Mouse (Mus musculus) lung, postnatal 36 days (tissue): ENCODE results near the gene Mknk1.

ENCODE experiments used
- DNase-seq: peaks from one replicate; pipeline ENCODE4 v3.0.0; 2022; ENCODE audit warnings: mixed read lengths

Mknk1 gene

DNA sequence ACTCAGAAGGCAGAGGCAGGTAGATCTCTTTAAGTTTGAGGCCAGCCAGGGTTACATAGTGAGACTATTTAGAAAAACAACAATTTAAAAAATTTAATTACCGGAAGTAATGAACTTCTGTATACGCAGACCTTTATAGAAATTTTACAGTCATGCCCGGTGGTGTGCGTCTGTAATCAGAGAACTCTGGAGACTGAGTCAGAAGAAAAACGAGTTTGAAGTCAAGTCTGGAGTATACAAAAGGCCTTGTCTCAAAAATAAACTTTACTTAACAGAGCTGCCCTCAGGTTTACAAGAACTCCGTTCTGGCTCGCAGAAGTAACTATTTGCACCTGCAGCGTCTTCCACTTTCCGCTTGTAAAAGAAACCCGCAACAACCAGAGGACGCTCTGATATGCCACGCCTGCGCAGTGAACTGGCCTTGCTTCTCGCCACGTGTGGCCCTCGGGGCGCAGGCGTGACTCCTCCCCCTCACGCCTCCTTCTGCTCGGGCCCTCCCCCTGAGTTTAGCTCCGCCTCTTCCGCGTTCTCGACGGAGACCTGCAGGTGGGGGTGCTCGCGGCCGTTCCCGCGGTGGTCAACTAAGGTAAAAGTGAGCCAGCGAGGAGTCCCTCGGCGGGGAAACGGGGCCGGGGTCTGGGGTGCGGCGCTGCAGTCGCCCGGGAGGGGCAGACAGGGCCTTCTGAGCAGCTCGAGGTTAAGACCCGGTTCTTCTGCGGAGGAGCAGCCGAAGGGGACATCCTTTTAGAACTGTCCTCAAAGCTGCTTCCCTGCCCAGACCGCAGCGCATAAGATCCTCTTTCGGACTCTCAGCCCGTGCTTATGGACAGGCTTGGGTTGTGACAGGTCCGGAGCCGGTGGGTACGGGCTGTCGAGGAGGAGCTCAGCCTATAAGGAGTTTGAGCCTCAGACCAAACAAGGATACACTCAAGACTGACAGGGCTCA lies at the start of gene Mknk1:
Gene Mknk1 (plus strand): TSS at position 503 of the 946 bp plus-strand sequence.
- peak; percentile 96 for DNase-seq

DNA sequence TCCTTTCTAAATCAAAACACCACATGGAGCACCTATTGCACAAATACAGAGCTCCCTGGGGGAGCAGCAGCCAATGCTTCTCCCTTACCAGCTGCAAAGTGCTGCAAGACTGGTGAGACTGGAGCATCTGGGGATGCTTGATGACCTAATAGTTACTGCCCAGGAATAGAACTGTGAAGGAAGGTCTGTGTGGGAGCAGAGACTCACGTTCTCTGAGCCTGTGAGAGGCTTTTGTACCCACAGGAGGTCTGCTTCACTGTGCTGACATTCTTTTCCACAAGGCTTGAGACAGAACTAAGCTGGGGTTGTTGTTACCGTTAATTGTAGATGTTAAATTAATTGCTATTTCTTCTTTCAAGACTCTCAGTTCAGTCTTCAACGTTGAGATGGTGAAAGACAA lies 48.1 kb upstream of the Mknk1 start:
- DNase-seq = no peak

DNA sequence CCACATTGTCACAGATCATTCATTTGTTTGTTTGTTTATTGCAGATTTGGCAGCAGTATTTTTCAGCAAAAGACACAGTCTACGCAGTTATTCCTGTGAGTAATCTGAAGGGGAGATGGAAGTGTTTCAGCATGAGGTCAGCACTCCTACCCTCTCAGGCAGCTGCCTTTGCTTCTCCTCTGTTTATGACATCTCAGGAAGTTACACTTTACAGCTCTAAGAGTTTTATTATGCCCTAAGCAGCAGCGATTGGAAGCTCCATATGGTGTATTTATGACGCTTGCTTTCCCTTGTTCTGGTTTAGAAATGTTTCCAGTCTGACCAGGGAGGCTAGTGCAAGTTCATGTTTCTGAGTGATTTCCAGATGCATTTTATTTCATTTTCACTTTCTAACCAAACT lies 43.6 kb upstream of the Mknk1 start:
- DNase-seq = no peak

DNA sequence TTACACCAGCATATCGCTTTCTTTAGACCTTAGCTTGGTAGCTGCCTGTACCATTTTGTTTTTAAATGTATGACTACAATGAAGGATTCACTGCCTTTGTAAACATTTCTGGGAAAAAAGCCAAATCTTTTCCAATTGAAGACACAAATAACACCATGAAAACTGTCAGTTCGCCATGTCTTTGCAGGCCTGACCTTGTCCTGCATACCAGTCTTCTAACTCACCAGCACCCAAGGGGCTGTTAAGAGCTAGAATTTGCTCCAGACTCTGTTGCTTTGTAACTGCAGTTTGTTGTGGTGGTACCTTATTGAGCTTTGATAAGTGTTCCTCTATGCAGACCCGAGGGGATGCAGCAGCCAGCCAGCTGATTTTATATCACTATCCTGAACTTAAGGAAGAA lies 39.0 kb upstream of the Mknk1 start:
- DNase-seq = no peak

DNA sequence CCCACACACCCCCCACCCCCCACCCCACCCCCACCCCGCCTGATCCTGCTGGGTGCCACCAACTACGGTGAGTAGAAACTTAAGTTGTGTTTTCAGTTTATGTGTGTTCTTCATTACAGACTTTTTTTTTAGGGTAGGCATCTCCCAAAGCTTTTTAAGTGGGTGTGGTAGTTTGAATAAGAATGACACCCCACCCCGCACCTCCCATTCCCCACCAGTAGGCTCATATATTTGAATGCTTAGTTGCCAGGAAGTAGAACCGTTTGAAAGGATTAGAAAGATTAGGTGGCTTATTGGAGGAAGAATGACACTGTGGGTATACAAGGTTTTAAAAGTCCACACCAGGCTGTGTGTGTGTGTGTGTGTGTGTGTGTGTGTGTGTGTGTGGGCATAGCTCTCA lies 26.7 kb upstream of the Mknk1 start:
- no peak for DNase-seq

DNA sequence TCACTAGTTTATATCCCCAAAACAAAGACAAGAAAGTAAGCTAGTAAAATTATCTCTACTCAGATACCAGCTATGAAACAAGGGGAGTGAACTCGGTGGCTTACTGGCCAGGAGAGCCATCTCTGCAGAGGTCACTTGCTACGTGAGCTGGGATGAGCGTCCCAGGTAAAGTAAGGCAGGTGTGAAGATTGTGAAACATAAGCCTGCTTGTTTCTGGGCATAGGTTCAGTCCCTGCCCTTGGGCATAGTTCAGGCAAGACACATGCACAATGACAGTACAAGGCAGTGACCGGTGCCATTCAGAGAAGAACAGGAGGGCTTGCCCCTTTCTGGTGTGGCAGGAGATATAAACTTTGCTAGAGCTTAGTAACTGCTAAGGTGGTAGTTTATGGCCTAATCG lies 23.4 kb upstream of the Mknk1 start:
- no peak for DNase-seq

DNA sequence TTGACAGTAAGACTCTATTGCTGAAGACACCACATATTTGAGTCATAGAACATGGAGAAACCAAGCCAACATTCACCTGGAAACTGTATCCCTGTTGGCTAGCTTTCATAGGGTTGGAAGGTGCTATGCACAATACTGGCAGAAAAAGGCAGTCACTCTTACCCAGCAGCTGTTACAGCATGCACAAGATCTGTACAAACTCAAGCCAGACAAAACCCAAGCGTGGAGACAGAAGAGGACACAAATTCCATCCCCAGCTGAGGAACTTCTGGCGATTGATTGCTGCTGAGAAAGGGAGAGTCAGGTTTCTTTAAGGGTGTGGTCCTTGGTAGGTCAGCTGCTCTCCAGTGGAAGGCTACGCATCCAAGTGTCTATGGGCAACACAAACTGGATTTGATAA lies 18.8 kb upstream of the Mknk1 start:
- no peak for DNase-seq

DNA sequence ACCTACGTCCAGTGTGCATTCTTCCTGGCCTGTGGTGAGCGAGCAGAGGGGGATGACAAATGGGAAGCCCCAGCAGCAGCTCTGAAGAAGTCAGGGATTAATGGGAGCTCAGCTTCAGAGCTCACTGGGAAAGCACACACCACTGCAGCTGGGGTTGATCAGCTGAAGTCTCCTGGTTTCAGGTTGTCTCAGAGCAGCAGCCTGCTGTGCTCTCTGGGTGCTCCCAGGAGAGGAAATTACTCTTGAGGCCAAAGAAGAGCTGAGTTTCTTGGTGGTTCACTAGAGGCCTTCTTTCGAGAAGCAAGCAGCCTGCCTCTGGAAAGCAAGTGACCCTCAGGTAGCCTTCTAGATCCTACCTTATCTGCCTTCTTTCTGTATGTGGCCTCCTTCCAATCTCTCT lies 18.1 kb upstream of the Mknk1 start:
- no peak for DNase-seq

DNA sequence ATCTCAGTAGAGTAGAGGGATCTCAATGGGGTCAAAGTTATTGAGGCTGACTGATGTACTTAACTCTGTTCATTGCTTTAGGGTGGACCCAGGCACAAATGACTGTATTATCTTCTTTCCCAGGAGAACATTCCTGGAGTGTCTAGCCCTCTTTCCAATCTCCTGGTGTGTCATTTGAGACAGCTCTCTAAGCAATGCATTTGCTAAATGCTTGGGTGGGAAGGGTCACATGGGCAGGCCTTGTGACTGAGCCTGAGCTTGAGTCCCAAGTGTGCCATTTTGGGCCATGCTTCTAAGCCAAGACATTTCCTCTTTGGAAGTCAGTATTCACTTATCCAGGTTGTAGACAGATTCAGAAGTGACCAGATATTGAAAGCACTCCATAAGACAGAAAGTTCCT lies 17.6 kb upstream of the Mknk1 start:
- DNase-seq = no peak

DNA sequence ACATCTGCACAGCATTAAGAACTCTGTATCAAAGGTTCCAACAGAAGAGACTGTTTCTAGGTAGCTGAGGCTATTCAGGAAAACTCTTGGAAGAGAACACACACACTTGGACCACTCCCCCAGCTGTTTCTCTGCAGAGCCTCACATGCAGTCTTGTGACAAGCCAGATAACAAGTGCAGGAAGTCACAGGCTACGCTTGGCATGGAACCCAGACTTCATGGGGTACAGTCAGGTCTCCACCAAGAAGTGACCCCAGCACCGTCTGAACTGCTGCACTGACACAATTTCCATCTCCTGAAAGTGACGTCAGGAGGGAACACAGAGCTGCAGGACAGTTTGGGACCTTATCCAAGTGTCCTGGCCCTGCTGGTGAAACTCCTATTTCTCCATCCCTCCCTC lies 17.1 kb upstream of the Mknk1 start:
- DNase-seq = peak; percentile 76

DNA sequence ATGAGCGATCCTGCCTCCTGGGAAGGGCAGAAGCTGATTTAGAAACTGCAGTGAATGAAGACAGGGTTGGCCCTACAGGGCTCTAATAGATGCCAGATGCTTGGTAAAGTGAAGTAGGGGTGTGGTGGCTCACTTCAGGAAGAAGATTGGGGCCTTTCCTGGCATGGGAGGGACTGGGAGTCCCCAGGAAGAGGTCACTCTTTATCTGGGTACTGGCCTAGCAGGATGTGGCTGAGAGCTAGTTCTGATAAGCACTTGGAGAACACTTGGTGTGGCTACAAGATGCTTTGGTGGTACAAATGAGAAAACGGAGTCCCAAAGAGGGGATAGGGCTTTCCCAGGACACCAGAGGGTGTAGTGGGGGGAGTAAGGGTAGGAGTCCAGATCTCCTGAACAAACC lies 14.8 kb upstream of the Mknk1 start:
- DNase-seq = peak; percentile 61

DNA sequence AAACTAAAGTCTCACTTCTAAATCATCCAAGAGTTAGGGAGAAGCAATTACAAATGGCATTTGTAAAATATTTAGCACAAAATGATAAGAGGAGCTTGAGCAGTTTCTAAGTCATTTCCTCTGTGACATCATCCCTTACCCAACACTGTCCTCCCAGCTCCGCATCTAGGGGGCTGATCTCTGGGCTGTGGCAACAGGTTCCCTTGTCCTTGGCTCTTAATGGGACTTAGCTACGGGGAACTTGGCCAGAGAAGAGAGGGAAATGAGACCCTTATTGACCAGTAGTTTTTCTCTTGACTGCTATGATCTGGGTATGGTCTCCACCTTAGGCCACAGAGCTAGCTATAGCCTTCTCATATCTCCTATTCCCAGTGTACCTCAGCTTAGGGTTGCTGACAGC lies 13.7 kb upstream of the Mknk1 start:
- no peak for DNase-seq

DNA sequence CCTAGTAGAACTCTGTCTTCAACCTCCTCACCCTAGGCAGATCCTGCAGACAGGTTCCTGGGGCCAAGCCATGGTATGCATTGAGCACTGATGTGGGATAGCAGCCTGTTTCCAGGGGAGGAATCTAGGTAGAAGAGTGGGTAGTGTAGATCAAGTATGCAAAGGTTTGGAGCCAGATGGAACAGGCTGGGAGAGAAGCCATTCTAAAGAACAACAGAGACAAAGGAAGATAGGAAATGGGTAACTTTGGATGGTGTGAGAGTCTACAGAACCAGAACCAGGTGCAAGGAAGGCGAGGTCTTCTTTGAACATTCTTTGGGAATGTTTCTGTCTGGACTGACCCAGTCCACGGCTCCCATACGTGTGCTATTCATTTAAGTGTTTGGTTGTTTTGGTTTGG lies 11.9 kb upstream of the Mknk1 start:
- DNase-seq = no peak

DNA sequence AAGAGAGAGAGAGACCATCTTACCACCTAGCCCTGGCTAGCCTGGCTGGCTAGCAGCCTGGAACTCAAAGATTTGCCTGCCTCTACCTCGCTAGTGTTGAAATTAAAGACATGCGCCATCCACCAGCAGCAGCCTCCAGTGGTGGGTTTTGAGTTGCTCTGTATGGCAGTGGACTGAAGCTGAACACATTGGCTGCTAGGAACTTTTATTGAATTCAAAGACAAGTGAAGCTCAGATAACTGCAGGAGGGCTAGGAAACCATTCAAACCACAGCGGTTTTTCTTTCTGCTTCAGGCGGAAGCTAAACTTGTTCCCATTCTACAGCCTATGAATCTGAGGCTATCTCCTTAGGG lies 11.5 kb upstream of the Mknk1 start:
- DNase-seq = no peak

DNA sequence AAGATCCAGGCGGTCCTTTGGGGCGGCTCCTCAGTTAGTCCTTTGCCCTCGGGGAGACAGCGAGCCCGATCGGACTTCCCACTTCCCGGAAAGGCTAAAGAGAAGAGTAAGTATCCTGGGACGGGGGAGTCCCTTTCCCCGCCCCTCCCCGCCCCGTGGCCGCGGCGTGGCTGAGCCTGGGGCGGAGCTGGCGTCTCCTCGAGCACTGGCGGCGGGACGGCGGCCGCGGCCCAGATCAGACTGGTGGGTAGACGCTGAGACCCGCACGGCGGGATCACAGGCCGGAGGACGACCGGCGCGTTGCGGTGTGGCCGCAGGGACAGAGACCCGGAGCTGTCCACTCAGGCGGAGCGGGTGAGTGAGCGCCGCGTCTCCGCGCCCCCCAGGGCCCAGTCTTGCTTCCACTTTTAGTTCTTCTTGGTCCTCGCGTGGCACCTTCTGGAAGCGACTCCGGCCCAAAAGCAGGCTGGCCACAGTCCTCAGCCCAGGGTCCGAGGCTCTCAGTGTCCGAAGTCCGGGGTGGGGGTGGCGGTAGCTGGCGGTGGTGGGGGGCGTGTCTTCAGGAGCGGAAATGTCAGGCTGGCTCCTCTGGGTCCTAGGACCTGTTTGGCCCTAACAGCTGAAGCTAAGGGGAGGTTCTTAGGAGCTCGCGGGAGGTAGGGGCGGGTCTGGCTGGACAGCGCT lies 11.0 kb upstream of the Mknk1 start, which contains the start of gene Mob3c:
Gene Mob3c (plus strand): TSS at position 205 of the 684 bp plus-strand sequence.
- DNase-seq = peak; percentile 92

DNA sequence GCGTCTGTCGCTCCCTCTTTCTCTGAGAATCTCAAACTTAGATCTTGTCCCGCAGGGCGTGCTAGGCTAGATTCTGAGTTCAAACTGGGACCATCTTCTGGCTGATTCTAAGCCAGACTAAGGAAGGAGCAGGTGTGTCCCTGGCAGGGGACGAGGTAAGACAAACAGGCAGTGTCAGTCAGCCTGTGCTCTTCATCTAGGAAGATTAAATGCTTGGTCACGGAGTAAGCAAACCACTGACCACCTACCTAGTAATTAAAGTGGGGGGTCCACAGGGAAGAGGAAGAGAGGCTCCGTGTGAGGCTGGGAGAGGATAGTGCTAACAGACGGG lies 10.5 kb upstream of the Mknk1 start:
- no peak for DNase-seq

DNA sequence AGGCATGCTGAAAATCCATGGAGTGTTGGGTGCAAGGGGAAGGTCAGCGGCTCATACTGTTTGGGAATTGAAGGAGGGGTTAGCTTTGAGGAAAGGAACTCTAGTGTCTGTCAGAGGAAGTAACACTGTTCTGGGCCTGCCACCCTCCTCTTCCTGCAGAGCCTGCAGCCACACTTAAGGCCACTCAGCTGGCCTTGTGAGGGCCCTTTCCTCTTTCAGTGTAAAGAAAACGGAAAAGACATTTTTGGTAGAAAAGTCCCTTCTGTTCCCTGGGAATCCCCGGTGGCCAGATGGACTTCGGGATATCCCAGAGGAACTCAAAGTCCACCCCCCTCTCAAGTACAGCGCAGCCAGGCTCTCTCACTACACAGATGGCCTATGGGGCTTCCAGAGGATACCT lies 8.5 kb upstream of the Mknk1 start:
- DNase-seq = no peak

DNA sequence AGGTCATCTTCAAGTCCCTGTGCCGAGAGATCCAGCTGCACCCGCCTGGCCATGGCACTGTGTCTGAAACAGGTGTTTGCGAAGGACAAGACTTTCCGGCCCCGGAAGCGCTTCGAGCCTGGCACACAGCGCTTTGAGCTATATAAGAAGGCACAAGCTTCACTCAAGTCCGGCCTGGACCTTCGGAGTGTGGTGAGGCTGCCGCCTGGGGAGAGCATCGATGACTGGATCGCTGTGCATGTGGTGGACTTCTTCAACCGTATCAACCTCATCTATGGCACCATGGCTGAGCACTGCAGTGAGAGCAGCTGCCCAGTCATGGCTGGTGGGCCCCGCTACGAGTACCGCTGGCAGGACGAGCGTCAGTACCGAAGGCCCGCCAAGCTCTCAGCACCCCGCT lies 7.8 kb upstream of the Mknk1 start:
- no peak for DNase-seq

DNA sequence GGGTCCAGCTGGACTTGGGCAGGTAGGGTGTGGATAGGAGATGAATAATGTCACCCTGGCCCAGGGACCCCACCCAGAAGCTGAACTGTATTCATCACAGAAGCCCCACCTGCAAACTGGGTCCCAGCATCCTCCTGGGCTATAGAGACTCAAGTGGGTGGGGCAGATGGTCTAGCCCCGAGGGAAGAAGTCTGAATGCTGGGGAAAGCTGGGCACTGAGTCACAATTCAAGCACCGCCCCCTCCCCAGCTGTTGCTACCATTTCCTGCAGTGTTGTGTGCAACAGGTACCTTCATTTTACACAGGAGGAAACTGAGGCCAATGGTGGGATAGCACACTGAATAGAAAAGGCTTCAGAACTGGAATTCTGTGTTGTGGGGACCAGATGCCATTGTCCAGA lies 7.0 kb upstream of the Mknk1 start:
- no peak for DNase-seq

DNA sequence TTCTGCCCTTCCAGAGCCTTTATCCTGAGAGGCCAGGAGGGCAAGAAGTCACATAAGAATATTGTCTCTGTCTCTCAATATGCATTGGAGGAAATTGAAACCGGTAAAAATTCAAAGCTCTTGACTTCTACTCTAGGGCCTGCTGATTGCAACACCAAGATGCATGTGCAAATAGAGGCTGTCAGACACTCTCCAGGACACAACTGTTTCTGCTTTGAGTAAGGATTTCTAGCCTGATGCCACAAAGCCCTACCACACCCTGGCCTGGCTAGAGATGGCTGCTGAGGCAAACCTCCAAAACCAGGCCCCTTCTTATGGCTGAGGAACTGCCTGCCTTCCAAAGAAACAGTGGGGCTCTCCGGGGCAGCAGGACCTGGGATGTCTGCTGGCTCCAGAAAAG lies 3.4 kb upstream of the Mknk1 start:
- peak; percentile 63 for DNase-seq

DNA sequence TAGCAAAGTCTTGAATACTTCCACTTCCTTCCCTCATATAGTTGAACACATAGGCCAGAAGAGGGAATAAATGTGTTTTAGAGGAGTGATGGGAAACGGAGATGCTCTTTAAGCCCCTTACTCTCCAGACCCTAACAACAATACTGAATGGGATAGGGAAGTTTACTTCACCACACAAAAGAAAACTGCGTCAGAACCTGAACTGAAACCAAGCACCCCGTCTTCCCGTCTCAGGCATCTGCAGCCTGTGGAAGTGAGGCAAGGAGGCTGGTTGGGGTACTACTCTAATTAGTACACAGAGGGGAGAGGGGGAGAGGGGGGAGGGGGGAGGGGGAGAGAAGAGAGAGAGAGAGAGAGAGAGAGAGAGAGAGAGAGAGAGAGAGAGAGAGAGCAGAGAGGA lies 802 bp upstream of the Mknk1 start:
- DNase-seq = no peak

DNA sequence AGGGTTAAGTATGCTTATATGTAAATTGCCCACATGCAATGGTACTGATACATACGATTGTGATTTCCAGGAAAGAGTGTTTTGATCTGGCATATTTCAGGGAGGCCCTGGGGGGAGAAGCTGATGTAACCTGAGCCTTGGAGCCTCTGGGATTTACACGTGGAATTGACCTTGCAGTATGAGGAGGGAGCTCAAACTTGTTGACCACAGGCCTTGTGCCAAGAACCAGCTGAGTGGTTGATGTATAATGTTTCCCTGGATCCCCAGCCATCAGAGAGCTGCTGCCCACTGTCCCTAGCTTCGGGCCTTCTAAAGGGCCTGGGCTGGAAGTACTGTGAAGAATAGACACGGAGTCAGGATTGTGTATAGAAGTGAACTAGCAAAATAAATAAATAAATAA lies 958 bp downstream of the Mknk1 start:
- peak; percentile 43 for DNase-seq

DNA sequence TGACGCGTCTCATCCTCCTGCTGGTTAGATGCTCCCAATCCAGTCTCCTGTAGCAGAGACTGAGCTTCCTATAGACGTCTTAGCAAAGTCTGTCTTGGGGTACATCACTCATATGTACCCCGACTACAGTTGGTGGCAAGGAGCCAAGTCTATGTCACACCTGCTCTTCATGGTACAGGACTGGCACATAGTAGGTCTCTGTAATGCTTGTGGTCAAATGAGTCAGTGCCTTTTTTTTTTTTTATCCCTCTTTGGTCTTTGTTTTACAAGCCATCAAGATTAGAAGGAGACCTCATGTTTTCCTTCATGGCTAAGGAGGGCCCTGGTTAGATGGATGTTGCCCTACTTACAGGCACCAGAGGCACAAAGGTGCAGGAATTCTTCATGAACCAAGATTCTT lies 1.8 kb downstream of the Mknk1 start:
- no peak for DNase-seq

DNA sequence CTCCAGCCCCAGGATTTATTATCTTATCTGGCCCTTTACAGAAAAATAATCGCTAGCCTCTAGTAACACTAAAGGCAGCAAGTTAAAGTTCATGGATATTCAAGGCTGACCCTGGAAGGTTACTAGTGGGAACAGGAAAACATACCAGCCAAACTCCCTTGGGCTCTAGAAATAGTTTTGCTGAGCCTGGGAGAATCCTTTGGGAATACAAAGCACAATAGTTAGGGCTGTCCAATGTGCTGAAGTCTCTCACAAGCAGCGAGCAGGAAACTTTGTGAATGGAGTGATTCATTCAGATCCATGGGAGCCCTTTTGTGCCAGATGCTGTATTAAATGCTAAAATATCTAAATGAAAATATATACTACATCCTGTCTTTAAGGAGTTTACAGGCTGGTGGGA lies 7.7 kb downstream of the Mknk1 start:
- no peak for DNase-seq

DNA sequence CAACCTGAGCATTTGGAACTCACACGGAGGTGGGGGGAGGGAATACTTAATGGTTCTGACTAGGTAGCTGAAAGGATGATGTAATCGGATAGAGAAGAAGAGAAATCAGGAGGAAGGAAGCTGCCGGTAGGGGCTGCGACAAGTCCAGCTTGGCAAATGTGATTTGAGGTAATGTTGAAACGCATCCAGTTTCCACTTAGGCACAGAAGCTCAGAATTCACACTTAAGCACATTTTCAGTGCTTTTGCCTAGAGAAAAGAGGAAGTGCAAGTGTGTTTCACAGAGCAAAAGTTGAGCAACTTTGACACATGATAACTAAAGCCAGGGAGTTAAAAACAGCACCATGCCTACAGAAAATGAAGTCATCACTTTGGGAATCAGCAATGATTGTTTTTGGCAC lies 8.4 kb downstream of the Mknk1 start:
- peak; percentile 61 for DNase-seq
